Mouse (Mus musculus) cerebellum, postnatal 4 days (tissue): ENCODE measurements around the gene Naa80.

ENCODE experiments used
- DNase-seq, 2 experiments: peaks; one replicate each; pipeline ENCODE4 v3.0.0; 2022; ENCODE audit warnings: low spot score in 2 of 2, mixed read lengths in 1 of 2

Gene Naa80

DNA sequence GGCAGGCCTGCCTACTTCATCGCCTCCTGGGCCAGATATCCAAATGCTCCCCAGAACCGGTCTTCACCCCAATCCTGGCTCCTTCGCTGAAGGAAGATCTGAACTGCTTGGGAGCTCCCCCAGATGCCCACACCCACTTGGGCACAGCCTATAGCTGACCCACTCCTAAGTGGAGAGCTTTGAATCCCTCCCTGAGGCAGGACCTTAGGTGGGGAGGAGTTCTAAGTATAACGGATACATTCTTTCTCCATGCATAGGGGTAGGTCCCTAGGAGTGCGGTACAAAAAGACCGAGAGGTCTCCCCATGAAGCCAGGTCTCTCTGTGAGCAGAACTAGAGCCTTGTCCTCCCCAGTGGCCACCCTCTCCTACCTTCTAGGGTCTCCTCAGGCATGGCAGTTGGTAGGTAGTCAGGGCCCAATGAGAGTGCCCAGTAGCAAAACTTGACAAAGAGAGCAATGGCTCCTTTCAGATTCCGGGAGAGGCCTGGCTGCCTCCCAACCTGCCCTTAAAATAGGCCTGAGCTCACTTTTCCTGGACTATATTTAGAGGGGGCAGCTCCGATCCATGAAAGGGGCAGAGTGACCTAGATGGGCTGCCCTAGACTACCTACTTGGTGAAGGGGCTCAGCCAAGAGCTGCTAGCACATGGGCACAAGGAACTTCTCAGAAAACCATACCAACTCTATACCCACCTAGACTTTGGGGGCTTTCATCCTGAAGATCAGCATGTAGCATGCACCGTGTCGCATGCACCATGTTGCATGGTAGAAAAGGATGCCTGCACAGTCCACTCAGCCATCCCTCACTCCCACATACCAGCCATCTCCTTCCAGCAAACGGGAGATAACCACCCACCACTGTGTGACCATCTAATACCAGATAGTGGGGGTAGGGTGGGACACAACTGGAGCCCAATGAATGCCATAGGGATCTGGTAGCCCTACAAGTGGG is 18.2 kb downstream of the Naa80 start:
- no peak for DNase-seq

DNA sequence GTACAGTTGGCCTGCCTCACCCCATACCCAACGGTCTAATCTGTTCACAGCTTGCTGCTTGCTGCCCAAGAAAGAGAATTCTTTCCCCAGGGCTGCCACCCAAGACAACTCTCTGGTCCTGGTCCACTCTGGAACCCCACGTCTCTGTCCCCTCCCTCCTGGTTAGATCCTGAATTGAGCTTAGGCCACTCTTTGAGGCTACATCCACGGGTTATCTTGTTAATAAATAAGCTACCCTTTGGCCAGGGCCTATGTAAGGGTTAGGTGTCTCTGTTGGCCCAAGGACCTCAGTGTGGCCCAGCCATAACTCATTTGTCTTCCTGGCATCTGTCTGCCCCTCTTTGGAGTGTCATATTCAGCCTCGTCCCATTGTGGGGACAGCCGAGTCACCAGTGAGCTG is 19.7 kb downstream of the Naa80 start:
- no peak for DNase-seq

DNA sequence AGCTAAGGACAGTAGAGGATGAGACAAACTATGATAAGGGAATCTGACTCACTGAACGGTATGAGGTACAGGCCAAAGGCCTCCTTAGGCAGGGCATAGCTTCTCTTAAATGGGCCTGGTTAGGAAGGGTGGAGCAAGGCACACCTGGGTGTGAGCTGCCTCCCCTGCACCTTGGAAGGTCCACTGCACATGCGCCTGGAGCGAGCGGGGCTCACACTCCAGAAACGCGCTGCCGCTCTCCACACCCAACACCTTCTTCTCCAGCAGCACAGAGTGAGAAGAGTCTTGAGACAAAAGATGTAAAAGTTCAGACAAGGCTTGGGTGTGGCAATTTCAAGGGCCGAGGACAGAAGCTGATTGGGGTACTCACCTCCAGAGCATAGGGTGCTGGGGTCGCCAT is 20.7 kb downstream of the Naa80 start:
- no peak for DNase-seq

DNA sequence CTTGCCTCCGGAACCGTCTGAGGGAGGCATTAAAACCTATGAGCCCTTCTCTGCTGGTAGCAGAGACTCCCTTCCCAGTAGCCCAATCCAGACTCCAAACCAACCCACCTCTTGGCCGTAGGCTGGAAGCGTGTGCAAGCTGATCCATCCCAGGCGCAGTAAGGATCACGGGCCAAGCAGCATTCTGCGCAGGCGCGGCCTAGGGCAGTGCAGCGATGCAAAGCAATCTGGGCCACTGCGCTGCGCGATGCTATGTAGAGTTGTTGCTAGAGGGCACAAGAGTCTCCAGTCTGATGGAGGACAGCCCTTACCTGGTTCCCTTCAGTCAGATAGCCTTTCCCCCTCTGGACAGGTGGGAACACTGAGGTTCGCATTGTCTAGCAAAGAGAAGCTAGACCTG is 21.2 kb downstream of the Naa80 start:
- no peak for DNase-seq

DNA sequence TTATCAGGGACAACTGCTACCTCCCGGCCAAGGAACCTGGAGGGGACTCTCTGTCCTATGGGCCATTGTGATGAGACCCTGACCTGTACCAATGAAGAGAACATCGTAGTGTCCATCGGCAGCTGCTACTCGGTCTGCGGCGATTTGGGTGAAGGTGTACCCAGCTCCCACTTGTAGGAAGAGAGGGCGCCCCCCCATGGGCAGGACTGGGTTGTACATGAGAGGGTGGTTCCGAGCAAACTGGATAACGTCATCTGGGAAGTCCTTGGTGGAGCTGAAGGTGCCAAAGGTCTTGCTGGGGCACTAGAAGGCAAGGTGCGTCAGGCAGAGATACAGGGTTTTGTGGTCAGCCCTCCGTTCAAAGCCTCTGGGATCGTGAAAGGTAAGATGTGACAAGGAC is 22.1 kb downstream of the Naa80 start:
- no peak for DNase-seq

DNA sequence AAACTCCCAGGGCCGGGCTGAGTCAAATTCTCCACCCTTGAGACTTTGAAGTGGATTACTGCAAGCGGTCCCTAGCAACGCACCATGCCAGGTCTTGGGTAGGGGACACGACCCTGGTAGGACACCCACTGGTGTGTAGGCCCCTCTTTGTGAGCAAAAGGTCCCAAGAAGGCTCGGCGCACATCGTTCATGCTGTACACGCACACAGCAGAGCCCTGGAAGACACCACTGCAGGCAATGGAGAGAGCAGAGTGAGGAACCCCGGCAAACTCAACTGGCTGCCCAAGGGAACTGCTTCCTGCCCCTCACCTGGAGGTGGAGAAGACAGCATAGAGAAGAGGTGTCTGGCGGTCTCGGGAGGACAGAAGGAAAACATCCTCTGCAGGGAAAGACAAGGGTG is 22.6 kb downstream of the Naa80 start:
- DNase-seq: no peak

DNA sequence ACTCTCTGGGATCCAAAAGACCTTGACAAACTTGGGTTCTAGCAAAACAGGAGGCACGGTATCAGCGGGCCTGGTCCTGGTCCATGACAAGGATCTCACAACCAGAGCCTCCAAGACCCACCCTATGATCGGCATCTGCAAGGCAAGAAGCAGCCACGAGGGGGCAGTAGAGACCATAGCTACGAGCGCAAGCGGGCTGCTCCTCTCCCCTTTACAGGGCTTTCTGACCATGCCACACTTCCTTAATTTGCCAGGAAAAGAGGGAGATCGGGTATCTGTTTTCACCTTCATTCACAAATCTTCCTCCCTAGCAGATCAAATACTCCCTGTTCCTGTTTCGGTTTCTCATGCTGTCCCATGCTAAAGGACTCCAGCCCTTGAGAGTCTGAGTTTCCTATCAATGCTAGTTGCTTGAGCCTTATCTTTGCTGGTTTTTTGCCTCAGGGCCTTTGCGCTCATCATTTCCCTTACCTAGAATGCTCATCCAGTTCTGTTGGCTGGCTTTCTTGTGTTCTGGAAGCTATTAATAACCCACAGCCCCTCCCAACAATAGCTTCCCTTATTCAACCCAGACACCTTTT is 23.5 kb downstream of the Naa80 start:
- DNase-seq: peak; percentile 98 to 99

DNA sequence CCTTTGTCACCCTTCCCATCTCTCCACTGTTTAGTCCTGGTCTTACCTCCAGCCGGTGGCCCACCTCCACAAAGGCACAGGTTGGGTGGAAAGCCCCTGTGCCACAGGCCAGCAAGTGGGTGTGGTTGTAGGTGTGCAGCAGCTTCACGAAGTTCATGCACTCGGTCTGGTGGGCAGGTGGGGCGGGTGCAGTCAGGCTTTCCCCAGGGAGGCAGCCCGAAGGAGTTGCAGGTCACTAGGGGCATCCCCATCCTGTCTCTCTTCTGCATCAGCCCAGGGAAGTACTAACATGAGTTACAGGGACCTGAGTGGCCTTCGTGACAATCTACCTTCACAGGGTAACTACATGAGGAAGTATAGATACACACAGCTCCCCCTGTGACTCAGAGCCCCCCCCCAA is 24.6 kb downstream of the Naa80 start:
- no peak for DNase-seq

DNA sequence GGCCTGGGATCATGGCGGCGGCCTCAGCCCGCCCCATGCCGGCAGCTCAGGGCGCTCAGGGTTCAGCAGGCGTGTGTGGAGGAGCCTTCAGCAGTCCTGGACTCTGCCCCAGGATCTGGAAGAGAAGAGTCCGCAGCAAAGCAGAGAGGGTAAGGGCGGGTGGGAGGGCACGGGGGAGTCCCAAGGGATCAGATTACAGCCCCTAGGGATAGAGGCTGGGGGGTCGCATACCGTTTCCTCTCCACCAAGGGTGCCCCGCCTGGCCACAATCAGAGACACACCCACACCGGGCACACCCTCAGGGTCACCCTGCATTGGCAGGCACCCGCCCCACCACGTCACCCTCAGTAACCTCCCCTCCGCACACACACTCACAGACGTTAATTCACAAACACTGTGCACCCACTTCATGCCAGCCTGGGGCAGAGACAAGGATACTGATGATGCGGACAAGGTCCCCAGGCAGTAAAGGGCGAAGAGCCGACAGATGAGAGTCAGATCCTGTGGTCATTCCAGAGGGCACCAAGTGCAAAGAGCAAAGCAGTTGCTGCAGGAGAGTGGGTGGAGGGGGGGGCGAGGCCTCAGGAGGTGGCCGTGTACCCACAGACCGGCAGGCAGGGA is 26.5 kb downstream of the Naa80 start:
- no peak for DNase-seq

DNA sequence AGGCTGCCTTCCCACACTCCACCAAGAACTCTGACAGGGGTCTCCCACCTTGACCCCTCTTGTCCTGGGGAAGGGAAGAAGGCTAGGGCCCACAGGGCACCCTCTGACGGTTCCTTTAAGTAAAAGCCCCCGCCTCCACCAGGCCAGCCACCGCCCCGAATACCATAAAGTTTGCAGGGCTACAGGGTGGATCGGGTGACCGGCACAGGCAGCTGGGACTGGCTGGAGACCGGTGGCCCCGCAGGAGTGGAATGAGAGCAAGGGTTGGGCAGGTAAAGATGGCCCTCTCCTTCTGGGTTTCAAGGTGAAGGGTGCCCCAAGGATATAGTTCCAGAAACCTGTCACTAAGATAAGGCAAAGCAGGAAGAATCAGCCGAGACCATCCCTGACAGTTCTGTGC is 27.9 kb downstream of the Naa80 start:
- no peak for DNase-seq

DNA sequence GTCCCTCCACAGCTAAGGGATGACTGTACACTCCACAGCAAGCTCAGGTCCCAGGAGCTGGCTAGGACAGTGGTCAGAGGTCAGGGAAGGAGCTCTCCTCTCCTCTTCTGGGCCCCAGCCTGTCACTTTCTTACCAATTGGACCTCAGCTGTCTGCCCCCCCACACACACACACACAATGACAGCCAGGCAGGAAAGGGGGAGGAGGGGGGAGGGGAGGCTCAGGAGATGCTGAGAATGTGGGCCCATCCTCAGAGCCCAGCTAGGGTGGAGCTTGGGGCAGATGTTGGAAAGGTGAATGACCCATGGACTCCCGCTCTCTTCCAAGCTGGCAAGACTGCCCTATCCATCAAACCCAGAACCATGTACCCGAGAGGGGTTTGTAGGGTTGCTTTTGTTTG is 28.3 kb downstream of the Naa80 start:
- DNase-seq: no peak

DNA sequence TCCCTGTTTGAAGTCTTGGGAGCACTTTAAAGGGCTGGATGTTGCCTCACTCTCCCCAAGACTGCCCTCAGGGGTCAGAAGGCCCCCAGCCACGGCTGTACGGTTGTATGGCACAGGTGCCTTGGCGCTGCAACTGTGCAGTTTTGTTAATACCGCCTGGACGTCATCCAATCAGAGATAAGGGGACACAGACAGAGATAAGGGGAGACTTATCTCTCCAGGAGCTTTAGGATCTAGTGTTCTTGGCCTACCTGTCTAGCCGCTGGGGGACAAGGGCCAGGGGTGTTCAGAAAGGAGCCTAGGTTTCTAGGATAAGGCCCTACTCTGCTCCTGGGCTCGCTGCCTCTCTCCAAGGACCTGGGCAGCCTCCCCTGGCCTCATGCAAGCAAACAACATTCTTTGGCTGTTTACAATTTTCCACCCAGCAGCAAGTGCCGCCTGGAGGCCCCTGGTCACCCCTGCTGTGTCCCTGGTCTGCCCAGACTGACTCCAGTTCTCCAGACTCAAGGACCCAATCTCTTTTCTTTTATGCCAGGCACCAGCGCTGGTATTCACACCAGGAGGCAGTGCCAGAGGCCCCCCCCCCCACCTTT is 29.1 kb downstream of the Naa80 start:
- DNase-seq: no peak

DNA sequence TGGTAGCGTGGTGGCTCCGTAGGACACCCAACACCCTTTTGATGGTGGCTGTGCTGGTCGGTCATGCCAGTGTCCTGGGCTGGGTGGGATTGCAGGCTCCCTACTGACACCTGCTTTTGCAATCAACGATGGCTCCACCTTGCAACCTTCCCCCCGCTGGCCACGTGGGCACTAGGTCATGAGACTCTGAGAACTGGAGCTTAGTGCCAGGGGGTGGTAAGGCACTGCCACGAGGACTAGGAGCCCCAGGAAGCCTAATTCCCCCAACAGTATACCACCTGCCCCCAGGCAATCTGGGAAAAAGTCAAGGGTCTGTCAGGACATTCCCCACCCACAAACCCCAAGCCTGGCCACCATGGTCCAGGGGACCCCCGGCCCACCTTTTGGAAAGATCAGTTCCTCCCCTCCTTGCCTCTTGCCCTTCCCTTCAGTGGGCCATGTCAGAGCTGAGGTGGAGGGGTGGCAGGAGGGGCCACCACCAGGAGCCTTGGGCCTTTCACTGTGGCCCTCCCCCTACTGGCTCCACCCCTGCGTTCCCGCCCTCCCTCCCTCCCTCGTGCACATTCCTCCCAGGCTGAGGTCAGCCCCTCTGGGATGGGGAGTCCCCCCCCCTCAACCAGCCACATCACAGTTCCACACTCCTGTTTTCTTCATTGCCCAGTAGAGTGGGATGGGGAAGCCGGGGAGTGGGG is 30.2 kb downstream of the Naa80 start, which contains the start of gene Sema3b:
Gene Sema3b, minus strand, starts transcription at position 489 of the 692 bp plus-strand sequence.
- no peak for DNase-seq

DNA sequence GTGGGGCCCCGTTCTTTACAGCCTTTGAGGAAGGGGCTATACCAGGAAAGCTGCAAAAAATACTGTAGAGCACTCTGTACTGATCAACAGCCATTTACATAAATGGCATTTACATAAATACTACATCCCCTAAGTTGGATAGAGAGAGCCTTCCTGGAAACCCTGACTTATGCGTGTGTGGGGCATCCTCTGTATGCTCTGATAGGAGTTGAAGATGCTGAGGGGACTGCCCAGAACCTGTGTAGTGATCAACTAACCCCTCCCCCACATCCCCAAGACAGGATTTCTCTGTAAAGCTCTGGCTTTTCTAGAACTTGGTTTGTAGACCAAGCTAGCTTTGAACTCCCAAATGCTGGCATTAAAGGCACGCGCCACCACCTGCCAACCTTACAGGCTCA is 30.7 kb downstream of the Naa80 start:
- no peak for DNase-seq

DNA sequence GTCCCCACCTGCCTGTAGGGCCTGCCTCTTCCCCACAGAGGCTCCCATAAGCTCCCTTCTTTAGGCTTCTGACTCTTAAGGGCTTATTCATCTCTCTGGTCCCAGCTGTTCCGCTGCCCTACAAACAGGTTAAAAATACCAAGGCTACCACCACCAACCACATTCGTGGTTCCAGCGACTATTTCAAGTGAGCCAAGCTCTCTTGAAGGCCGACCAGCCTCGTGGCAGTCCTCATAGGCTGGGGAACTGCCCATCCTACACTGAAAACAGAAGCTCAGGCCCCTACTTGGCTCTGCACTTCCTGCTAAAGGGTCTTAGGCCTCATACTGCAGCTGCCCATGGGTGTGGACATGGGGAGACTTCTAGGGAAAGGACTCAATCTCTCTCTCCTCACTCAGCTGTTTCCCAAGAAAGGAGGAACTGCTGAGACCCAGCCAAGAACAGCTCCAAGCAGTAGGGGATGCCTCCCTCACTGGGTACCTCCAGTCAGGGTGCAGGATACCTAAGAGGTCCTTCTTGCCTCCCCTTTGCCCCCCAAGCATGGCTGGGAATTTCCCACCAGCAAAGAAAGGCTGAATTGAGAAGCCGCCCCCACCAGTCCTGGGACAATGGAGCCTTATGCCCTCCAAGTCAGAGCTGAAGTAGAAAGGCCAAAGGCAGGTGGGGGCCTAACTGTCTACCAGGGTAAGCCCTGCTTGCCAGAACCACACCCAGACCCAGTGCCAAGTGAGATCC is 32.9 kb downstream of the Naa80 start:
- DNase-seq: no peak

DNA sequence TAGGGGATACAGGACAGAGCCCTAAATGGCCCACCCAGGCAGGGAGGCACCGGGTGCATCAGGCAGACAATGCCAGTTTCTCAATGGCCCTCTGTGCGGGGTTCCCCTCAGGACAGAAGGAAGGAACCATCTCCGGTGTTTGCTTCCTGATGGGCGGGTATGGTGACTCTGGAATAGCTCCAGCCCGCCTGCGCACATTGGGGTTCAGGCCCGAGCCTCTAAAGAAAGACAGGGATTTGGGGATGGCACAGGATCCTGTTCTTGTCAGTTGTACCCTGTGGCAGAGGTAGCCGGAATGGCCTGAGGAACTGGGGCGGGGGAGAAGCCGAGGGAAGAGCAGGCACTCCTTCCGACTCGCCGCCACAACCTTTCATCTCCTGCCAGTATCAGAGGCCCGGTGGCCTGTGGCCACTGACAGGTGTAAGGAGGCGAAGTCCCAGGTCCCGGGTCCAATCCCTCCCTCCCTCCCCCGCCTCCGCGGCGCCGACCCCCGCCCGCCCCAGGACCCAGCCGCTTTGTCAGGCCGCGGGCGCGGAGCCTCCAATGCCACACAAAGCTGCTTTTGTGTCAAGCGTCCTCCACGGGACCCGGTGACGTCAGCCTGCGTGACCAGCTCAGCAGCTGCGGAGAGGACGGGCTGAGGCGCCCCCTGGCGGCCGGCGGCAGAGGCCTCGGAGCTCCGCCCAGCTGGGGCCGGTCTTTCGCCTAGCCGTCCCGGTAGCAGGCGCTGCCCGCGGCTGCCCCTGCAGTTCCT is 33.7 kb downstream of the Naa80 start:
- peak; percentile 99 to 100 for DNase-seq

DNA sequence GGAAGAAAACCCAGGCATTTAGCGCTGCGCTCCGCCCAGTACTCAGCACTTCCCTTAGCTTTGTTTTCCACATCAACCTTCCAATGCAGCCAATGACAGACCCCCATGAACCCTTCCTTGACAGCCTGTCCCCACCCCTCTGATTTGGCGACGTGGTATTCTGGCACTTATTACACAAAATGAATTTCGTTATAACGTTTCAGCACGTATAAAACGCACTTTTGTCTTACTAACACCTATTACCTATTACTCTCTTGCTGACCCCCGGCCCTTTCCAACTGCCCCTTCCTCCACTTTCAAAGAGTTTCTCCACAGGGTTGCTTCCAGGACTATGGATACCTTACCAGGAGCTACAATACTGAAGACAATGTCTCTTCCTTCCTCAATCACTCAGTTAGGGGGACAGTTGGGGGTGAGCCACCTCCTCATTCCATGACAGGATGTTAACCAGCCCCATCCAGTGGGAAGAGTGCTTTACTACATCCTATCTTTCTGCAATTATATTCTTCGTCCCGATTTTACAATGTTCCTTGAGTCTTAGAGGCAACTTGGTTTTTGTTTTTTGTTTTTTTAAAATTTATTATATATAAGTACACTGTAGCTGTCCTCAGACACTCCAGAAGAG is 34.4 kb downstream of the Naa80 start:
- DNase-seq: no peak

DNA sequence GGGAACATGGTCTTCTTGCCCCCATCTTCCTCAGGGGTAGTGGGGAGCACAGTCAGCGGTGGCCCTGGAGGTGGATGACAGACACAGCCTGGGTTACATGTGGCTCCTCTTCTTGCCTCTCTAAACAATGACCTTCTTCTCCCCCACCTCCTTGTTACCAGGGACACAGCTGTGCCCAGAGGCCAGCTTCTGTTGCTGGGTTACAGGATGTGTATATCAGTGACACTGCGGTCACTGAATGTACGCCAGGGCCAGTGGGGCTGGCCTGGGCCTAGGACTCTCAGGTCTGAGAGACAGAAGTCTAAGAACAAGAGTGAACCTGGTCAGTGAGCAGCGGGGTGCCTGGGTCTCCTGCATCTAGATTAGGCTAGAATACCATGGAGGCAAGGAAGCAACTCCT is 36.3 kb downstream of the Naa80 start:
- DNase-seq: no peak

DNA sequence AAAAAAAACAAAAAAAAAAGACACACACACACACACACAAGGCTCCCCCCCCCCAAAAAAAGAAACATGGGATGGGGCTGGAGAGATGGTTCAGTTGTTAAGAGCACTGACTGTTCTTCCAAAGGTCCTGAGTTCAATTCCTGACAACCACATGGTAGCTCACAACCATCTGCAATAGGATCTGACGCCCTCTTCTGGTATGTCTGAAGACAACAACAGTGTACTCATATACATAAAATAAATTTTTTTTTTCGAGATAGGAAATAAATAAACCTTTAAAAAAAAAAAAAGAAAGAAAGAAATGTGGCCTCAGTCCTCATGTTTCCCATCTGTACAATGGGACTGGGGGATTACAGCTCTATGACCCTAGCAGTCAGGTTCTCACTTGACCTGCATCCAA is 38.8 kb downstream of the Naa80 start:
- DNase-seq: no peak

DNA sequence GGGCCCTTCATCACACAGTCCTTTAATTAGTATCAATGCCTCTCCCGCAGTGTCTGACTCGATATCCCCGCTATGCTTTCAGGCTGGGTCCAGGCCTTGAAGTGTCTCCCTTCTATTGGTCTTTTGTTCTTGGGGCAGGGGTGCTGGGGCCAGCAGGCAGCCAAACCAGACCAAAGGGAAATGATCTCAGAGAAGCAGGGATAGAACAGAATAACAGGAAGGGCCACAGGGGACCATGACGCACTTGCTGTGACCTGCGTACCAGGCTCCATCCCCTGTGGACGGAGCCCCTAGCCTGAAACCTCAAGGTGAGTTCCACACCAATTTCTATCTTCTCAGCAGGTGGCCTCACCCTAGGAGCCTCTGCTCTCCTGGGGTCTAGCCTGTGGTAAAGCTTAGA is 39.4 kb downstream of the Naa80 start:
- no peak for DNase-seq
